Mouse (Mus musculus): Measurements from ENCODE around the gene Mrpl24. TPM values are rescaled to one million over a fixed set of nuclear protein-coding genes. Genes with fewer than 3 reads are reported as not detected.
"Not testable (repeated sequence)": the region's sequence is repeated elsewhere in the genome, so short reads cannot be mapped to it uniquely, and the experiment has no call there.

Mrpl24 gene
- polyA plus RNA-seq (2012; rRNA removed), result 79.1 and 96.3 TPM in 2 replicates

DNA sequence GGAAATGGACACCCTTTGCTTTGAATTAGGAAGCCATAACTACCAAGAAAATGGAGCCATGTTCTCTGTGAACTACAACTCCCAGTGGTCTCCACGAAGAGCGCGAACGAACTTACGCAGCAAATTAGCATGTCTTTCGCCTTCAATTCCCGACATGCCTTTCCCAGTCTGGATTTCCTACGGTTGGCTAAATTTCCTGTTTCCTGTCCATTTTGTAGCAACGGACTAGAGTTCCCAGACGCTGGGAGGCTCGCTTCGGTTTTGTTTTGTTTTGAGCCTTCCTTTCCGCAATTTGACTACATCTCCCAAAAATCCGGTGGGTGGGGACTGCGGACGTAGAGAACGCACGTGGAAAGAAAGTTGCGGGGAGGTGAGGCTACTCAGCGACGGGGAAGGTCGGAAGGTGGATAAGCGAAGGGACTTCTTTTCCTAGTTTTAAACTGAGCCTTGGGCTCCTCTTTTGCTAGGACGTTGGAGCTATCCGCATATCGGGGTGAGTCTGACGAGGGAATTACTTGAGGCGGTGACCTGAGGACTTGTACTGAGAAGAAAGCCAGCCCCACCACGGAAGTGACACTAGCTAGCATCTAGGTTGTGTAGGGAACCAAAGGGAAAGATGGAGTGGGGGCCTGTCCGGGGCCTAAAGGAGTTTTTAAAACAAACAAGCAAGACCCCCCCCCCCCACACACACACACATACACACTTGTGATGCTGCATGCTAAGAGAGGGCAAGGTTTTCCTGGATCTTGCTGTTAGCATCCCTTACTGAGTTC, at the start of gene Mrpl24:
TSS of gene Mrpl24 (plus strand) at position 171 of the 773 bp plus-strand sequence.
- Histone ChIP-seq H3K4me1 (ENCODE audit: control insufficient read depth, insufficient read depth, low read length) (no peaks in the 10 kb centered on the region), H3K27me3 (ENCODE audit: control insufficient read depth, insufficient read depth, low read length) (no peaks in the 10 kb centered on the region), H3K4me3 (ENCODE audit: control insufficient read depth, low read depth, low read length) (peak within 1 kb of the TSS; percentile 90), H3K36me3 (ENCODE audit: control insufficient read depth, insufficient read depth, low read length) (peaks cover 7% of the 10 kb centered on the region), H3K27ac (ENCODE audit: control insufficient read depth, insufficient read depth, low read depth, low read length) (peak within 1 kb of the TSS; percentile 92)
- no peak for TF ChIP-seq CTCF (IDR thresholded peaks at IDR 0.05; ENCODE audit: control insufficient read depth, insufficient read depth, insufficient replicate concordance, low read depth, low read length)
- TF ChIP-seq POLR2A (IDR thresholded peaks at IDR 0.05; ENCODE audit: control insufficient read depth, low read depth, low read length), result no peak; the same call in 1 of the 2 replicates

DNA sequence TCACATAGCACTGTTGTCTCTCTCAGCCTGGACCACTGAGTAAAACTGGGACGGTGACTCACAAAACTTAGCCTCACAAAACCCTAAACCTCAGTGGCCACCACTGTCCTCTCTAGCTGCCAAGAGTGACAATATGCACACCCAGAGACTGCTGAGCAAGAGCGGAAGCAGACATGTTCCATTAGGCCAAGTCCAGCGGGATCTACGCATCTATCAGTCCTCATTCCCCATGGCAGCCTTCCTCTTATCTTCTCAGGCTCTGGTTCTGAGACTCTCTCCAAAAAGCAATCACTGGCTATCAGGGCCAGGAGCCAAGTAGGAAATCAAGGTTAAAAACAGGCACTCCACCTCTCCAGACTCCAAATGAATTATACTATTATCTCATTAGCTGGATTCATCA, 41.6 kb upstream of the Mrpl24 start:
- no peaks in the 10 kb centered on the region for H3K27me3 ChIP-seq (ENCODE audit: control insufficient read depth, insufficient read depth, low read length)
- TF ChIP-seq POLR2A (IDR thresholded peaks at IDR 0.05; ENCODE audit: control insufficient read depth, low read depth, low read length) (no peak), CTCF (IDR thresholded peaks at IDR 0.05; ENCODE audit: control insufficient read depth, insufficient read depth, insufficient replicate concordance, low read depth, low read length) (no peak)
- H3K27ac ChIP-seq (ENCODE audit: control insufficient read depth, insufficient read depth, low read depth, low read length), result no peak overlapping the region
- H3K4me3 ChIP-seq (ENCODE audit: control insufficient read depth, low read depth, low read length), result no peak overlapping the region
- H3K36me3 ChIP-seq (ENCODE audit: control insufficient read depth, insufficient read depth, low read length), result peaks cover 2% of the 10 kb centered on the region; the same call in 1 of the 2 replicates
- H3K4me1 ChIP-seq (ENCODE audit: control insufficient read depth, insufficient read depth, low read length), result no peaks in the 10 kb centered on the region

DNA sequence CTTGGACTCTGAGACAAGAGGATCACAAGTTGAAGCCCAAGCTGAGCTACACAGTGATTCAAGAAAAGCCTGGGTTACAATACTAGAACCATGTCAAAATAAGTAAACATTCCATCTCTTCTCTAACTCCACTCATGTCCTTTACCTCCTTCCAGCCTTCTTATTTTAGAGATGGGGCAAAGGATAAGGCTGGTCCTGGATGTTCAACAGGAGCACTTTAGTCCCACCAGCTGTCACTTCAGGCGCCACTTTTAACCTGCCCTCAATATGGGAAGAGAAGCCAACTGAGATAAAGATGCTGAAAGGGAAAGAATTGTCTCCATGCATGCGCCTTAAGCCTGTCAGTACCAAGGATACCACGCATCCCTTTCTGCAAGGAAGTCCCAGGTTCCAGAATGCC, 35.0 kb upstream of the Mrpl24 start:
- H3K36me3 ChIP-seq (ENCODE audit: control insufficient read depth, insufficient read depth, low read length), result peaks cover 2% of the 10 kb centered on the region; the same call in 1 of the 2 replicates
- peak overlapping the region; percentile 87 for H3K27ac ChIP-seq (ENCODE audit: control insufficient read depth, insufficient read depth, low read depth, low read length)
- TF ChIP-seq POLR2A (IDR thresholded peaks at IDR 0.05; ENCODE audit: control insufficient read depth, low read depth, low read length), result no peak
- no peak for TF ChIP-seq CTCF (IDR thresholded peaks at IDR 0.05; ENCODE audit: control insufficient read depth, insufficient read depth, insufficient replicate concordance, low read depth, low read length)
- peaks cover 8% of the 10 kb centered on the region for H3K4me1 ChIP-seq (ENCODE audit: control insufficient read depth, insufficient read depth, low read length)
- H3K4me3 ChIP-seq (ENCODE audit: control insufficient read depth, low read depth, low read length), result peak overlapping the region; percentile 94
- H3K27me3 ChIP-seq (ENCODE audit: control insufficient read depth, insufficient read depth, low read length), result no peaks in the 10 kb centered on the region

DNA sequence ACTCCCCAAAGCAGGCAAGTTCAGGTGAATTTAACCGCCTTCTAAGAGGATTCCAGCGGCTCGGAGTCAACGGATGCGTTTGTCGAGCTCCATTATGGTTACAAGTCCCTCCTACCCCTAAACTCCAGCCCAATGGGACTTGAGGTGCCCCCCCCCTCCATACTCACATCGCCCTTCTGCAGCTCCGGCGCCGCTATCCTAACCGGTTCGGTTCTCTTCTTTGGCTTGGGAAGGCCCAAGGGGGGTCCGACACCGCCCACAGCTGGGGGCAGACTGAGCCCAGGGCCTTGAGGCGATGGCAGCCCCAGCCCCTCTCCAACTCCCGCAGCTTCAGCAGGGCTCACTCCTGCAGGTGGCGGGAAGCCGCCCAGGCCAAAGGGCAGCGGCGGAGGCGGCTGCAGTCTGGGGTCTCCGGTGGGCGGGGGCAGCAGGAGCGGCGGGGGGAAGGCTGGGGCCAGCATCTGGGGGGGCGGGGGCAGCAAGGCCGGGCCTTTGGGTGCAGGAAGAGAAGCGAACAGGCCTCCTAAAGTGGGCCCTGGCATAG, 34.5 kb upstream of the Mrpl24 start:
- TF ChIP-seq CTCF (IDR thresholded peaks at IDR 0.05; ENCODE audit: control insufficient read depth, insufficient read depth, insufficient replicate concordance, low read depth, low read length) (no peak), POLR2A (IDR thresholded peaks at IDR 0.05; ENCODE audit: control insufficient read depth, low read depth, low read length) (no peak; the same call in 1 of the 2 replicates)
- H3K4me3 ChIP-seq (ENCODE audit: control insufficient read depth, low read depth, low read length), result peak overlapping the region; percentile 94
- H3K27me3 ChIP-seq (ENCODE audit: control insufficient read depth, insufficient read depth, low read length), result no peaks in the 10 kb centered on the region
- peak overlapping the region; percentile 87 for H3K27ac ChIP-seq (ENCODE audit: control insufficient read depth, insufficient read depth, low read depth, low read length)
- H3K4me1 ChIP-seq (ENCODE audit: control insufficient read depth, insufficient read depth, low read length), result peaks cover 8% of the 10 kb centered on the region
- peaks cover 2% of the 10 kb centered on the region; the same call in 1 of the 2 replicates for H3K36me3 ChIP-seq (ENCODE audit: control insufficient read depth, insufficient read depth, low read length)

DNA sequence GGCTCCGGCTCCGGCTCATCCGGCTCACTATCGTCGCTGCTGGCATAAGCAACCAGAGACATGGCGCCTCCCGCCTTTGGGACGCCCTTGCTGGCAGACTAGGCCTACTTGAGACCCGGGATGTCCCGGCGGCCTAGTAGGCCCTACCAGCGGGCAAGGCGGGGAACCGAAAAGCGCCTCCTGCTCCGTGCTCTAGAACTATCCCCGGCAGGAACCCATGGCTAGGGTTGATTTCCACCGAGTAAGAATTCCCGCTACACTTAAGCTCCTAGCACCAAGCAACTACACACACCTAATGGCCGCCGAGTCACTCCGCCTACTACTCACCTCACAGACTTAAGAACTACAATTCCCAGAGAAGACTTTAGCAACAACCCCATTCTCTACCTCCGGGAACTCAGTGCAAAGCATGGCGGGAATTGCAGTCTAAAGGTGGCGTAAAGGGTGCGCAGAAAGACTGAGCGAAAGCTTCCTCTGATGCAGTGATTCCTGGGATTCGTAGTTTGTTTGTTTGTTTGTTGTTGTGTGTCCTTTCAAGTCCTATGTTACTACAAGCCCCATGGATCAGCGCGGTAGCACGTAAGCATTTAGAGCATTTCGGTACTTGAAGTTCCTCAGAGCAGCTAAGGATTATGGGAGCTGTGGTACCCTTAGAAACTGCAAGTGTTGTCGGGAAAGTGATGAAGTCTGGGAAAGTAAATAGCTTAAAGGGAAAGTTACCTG, 33.9 kb upstream of the Mrpl24 start, which contains the start of gene Prcc:
TSS of gene Prcc (minus strand) at position 328 of the 723 bp plus-strand sequence.
- Histone ChIP-seq H3K27me3 (ENCODE audit: control insufficient read depth, insufficient read depth, low read length) (no peaks in the 10 kb centered on the region), H3K4me1 (ENCODE audit: control insufficient read depth, insufficient read depth, low read length) (peaks cover 8% of the 10 kb centered on the region), H3K4me3 (ENCODE audit: control insufficient read depth, low read depth, low read length) (peak within 1 kb of the TSS; percentile 94), H3K36me3 (ENCODE audit: control insufficient read depth, insufficient read depth, low read length) (no peaks in the 10 kb centered on the region), H3K27ac (ENCODE audit: control insufficient read depth, insufficient read depth, low read depth, low read length) (peak within 1 kb of the TSS; percentile 87)
- TF ChIP-seq CTCF (IDR thresholded peaks at IDR 0.05; ENCODE audit: control insufficient read depth, insufficient read depth, insufficient replicate concordance, low read depth, low read length), result no peak
- no peak; the same call in 1 of the 2 replicates for TF ChIP-seq POLR2A (IDR thresholded peaks at IDR 0.05; ENCODE audit: control insufficient read depth, low read depth, low read length)

DNA sequence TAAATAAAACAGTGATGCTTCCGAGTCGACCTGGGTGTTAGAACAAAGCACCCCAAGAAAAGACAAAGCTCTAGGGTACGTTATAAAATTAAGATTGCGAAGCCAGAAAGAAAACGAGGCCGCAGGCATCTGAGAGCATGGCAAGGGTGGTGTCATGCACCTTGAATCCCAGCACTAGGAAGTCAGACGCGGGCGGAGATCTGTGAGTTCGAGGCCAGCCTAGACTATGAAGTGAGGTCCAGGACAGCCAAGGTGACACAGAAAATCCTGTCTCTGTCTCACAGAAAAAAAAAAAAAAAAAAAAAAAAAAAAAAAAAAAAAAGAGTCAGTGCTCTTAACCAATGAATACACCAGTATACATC, 33.3 kb upstream of the Mrpl24 start:
- TF ChIP-seq POLR2A (IDR thresholded peaks at IDR 0.05; ENCODE audit: control insufficient read depth, low read depth, low read length) (no peak), CTCF (IDR thresholded peaks at IDR 0.05; ENCODE audit: control insufficient read depth, insufficient read depth, insufficient replicate concordance, low read depth, low read length) (no peak)
- Histone ChIP-seq H3K36me3 (ENCODE audit: control insufficient read depth, insufficient read depth, low read length) (no peaks in the 10 kb centered on the region), H3K27me3 (ENCODE audit: control insufficient read depth, insufficient read depth, low read length) (no peaks in the 10 kb centered on the region), H3K4me1 (ENCODE audit: control insufficient read depth, insufficient read depth, low read length) (peaks cover 8% of the 10 kb centered on the region), H3K27ac (ENCODE audit: control insufficient read depth, insufficient read depth, low read depth, low read length) (no peak overlapping the region), H3K4me3 (ENCODE audit: control insufficient read depth, low read depth, low read length) (peak overlapping the region; percentile 94)

DNA sequence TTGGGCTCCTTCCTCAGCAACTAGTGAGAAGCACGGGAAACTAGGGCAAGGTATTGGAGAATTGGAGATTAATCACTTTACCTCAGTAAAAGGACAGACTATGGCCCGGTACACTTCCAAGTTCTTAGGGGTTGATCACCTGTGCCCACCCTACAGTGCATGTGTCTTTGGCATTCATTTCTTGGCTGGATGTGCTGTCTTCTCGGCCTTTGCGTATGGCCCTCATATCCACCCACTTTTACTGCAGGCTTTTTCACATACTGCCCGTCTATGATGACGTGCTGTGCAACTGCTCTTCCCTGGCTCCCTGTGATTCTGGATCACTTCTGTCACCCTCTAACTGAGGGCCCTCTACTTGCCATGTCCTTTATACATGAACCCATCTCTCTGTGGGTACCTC, 32.9 kb upstream of the Mrpl24 start:
- no peaks in the 10 kb centered on the region for H3K27me3 ChIP-seq (ENCODE audit: control insufficient read depth, insufficient read depth, low read length)
- H3K27ac ChIP-seq (ENCODE audit: control insufficient read depth, insufficient read depth, low read depth, low read length), result no peak overlapping the region
- H3K4me3 ChIP-seq (ENCODE audit: control insufficient read depth, low read depth, low read length), result no peak overlapping the region

DNA sequence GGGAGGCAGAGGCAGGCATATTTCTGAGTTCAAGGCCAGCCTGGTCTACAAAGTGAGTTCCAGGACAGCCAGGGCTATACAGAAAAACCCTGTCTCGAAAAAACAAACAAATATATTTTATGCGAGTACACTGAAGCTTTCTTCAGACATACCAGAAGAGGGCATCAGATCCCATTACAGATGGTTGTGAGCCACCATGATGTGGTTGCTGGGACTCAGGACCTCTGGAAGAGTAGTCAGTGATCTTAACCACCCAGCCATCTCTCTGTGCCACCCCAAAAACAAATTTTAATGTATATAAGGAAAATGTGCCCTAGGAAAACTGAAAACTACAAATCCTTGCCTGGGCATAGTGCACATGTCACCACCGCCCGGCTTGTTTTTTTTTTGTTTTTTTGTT, 31.9 kb upstream of the Mrpl24 start:
- H3K36me3 ChIP-seq (ENCODE audit: control insufficient read depth, insufficient read depth, low read length); H3K4me3 ChIP-seq (ENCODE audit: control insufficient read depth, low read depth, low read length); H3K27ac ChIP-seq (ENCODE audit: control insufficient read depth, insufficient read depth, low read depth, low read length); H3K27me3 ChIP-seq (ENCODE audit: control insufficient read depth, insufficient read depth, low read length); H3K4me1 ChIP-seq (ENCODE audit: control insufficient read depth, insufficient read depth, low read length): not testable (repeated sequence)

More for the DNA sequence above, 32.9 kb upstream of the Mrpl24 start:
- Histone ChIP-seq H3K4me1 (ENCODE audit: control insufficient read depth, insufficient read depth, low read length) (peaks cover 8% of the 10 kb centered on the region), H3K36me3 (ENCODE audit: control insufficient read depth, insufficient read depth, low read length) (no peaks in the 10 kb centered on the region)
- TF ChIP-seq POLR2A (IDR thresholded peaks at IDR 0.05; ENCODE audit: control insufficient read depth, low read depth, low read length), result no peak
- TF ChIP-seq CTCF (IDR thresholded peaks at IDR 0.05; ENCODE audit: control insufficient read depth, insufficient read depth, insufficient replicate concordance, low read depth, low read length), result no peak

Data from testis, adult 2 months (tissue).